Mouse (Mus musculus): Measurements from ENCODE around the gene Tmtc4. TPM values are rescaled to one million over a fixed set of nuclear protein-coding genes. Genes with fewer than 3 reads are reported as not detected.

Tmtc4 gene
- polyA plus RNA-seq, 1 experiment, result 10.6 TPM

- TF ChIP-seq FOSL1 (IDR thresholded peaks at IDR 0.05; ENCODE audit: insufficient read depth, low read length, poor library complexity, severe bottlenecking) (no peak), MYOG (IDR thresholded peaks at IDR 0.05; ENCODE audit: control insufficient read depth, extremely low read depth, insufficient read length) (no peak)
- H3ac ChIP-seq (ENCODE audit: control insufficient read depth, insufficient read length, low read depth), result no peak overlapping the region
- H3K79me3 ChIP-seq (ENCODE audit: low read depth), result no peaks in the 10 kb centered on the region
- no peaks in the 10 kb centered on the region for H3K79me2 ChIP-seq (ENCODE audit: control insufficient read depth, insufficient read depth)
- H3K27me3 ChIP-seq (ENCODE audit: control insufficient read depth, insufficient read depth, insufficient read length), result no peaks in the 10 kb centered on the region
- H3K4me3 ChIP-seq (ENCODE audit: insufficient read depth, poor library complexity, severe bottlenecking), result no peak overlapping the region
- H3K36me3 ChIP-seq (ENCODE audit: control insufficient read depth, insufficient read depth), result peaks cover 23% of the 10 kb centered on the region
Observed at GRCm38 (mm10) chr14:122973091-122973490, 10.7 kb downstream of the Tmtc4 start.

DNA sequence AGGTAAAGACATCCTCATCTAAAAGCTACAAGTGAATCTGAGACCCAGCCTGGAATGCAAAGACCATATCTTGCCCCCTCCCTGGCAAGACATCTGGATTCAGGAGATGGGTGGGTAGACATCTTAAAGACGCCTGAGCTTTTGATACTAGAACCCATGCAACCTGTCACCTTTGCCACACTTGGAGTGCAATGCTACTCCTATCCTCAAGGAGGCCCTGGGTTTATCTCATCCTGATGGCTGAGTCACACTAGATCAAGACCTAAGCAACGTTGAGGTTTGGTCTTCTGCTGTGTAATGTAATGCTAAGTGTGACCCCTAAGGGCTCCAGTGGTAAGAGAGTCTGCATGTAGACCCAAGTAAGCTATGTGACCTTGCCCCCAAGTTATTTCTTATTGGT, 15.8 kb downstream of the Tmtc4 start:
- TF ChIP-seq MYOG (IDR thresholded peaks at IDR 0.05; ENCODE audit: control insufficient read depth, extremely low read depth, insufficient read length) (no peak), CEBPB (IDR thresholded peaks at IDR 0.05; ENCODE audit: low read depth) (no peak), CTCF (IDR thresholded peaks at IDR 0.05; ENCODE audit: control insufficient read depth, insufficient read depth, insufficient read length) (no peak), MAX (IDR thresholded peaks at IDR 0.05) (no peak)
- Histone ChIP-seq H3K27me3 (ENCODE audit: control insufficient read depth, insufficient read depth, insufficient read length) (no peaks in the 10 kb centered on the region), H3K79me2 (ENCODE audit: control insufficient read depth, insufficient read depth) (no peaks in the 10 kb centered on the region), H3K4me3 (ENCODE audit: insufficient read depth, poor library complexity, severe bottlenecking) (no peak overlapping the region), H3ac (ENCODE audit: control insufficient read depth, insufficient read length, low read depth) (no peak overlapping the region), H3K79me3 (ENCODE audit: low read depth) (no peaks in the 10 kb centered on the region), H3K36me3 (ENCODE audit: control insufficient read depth, insufficient read depth) (peaks cover 31% of the 10 kb centered on the region)

DNA sequence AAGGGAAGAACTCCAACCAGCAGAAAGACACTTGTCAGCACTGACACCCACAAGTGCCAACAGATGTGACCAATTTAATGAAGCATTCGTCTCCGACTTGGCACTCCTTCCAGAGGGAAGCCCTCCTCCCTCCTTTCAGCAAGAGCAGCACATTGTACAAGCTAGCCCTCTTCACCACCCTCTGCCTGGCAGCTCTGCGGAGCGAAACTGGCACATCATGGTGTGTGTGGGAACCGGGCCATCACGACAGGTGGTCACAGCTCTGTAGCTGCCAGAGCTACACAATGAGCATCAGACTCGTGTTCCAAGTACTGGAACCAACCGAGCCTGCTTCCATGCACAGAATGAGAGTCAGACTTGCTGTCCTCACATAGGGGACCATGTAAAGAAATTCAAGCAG, 25.9 kb downstream of the Tmtc4 start:
- no peaks in the 10 kb centered on the region for H3K79me3 ChIP-seq (ENCODE audit: low read depth)
- H3K4me3 ChIP-seq (ENCODE audit: insufficient read depth, poor library complexity, severe bottlenecking), result no peak overlapping the region
- H3ac ChIP-seq (ENCODE audit: control insufficient read depth, insufficient read length, low read depth), result no peak overlapping the region
- H3K36me3 ChIP-seq (ENCODE audit: control insufficient read depth, insufficient read depth), result peaks cover 9% of the 10 kb centered on the region
- H3K79me2 ChIP-seq (ENCODE audit: control insufficient read depth, insufficient read depth), result no peaks in the 10 kb centered on the region
- TF ChIP-seq FOSL1 (IDR thresholded peaks at IDR 0.05; ENCODE audit: insufficient read depth, low read length, poor library complexity, severe bottlenecking) (no peak), MAX (IDR thresholded peaks at IDR 0.05) (no peak), CEBPB (IDR thresholded peaks at IDR 0.05; ENCODE audit: low read depth) (no peak), MYOG (IDR thresholded peaks at IDR 0.05; ENCODE audit: control insufficient read depth, extremely low read depth, insufficient read length) (no peak), CTCF (IDR thresholded peaks at IDR 0.05; ENCODE audit: control insufficient read depth, insufficient read depth, insufficient read length) (no peak), USF1 (IDR thresholded peaks at IDR 0.05; ENCODE audit: low read depth) (no peak), MYOD1 (IDR thresholded peaks at IDR 0.05; ENCODE audit: control insufficient read depth, insufficient read length, low read depth) (no peak)
- H3K27me3 ChIP-seq (ENCODE audit: control insufficient read depth, insufficient read depth, insufficient read length), result no peaks in the 10 kb centered on the region

DNA sequence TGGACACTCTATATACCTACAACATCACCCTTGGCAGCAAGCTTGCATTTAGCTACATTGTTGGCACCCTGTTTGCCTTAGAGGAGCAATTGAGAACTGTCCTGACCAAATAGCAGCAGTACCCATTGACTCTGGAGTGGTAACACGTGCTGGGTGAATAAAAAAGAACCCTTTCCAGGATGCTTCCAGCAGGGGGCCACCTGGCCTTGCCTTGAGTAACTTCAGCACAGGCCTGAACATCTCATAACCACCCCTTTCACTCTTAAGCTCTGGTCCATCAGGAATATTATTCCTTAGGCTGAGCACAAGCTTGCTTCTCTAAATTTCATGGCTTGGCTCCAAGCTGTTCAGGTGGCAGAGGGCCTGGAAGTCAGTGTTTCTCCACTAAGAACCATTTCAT, 30.5 kb downstream of the Tmtc4 start:
- H3ac ChIP-seq (ENCODE audit: control insufficient read depth, insufficient read length, low read depth), result no peak overlapping the region
- H3K4me3 ChIP-seq (ENCODE audit: insufficient read depth, poor library complexity, severe bottlenecking), result no peak overlapping the region
- H3K79me2 ChIP-seq (ENCODE audit: control insufficient read depth, insufficient read depth), result no peaks in the 10 kb centered on the region
- TF ChIP-seq CEBPB (IDR thresholded peaks at IDR 0.05; ENCODE audit: low read depth) (no peak), FOSL1 (IDR thresholded peaks at IDR 0.05; ENCODE audit: insufficient read depth, low read length, poor library complexity, severe bottlenecking) (no peak), CTCF (IDR thresholded peaks at IDR 0.05; ENCODE audit: control insufficient read depth, insufficient read depth, insufficient read length) (no peak), MYOD1 (IDR thresholded peaks at IDR 0.05; ENCODE audit: control insufficient read depth, insufficient read length, low read depth) (no peak), MAX (IDR thresholded peaks at IDR 0.05) (peak; percentile 46), MYOG (IDR thresholded peaks at IDR 0.05; ENCODE audit: control insufficient read depth, extremely low read depth, insufficient read length) (no peak), USF1 (IDR thresholded peaks at IDR 0.05; ENCODE audit: low read depth) (peak; percentile 9)
- no peaks in the 10 kb centered on the region for H3K79me3 ChIP-seq (ENCODE audit: low read depth)
- H3K27me3 ChIP-seq (ENCODE audit: control insufficient read depth, insufficient read depth, insufficient read length), result no peaks in the 10 kb centered on the region
- peaks cover 12% of the 10 kb centered on the region for H3K36me3 ChIP-seq (ENCODE audit: control insufficient read depth, insufficient read depth)

DNA sequence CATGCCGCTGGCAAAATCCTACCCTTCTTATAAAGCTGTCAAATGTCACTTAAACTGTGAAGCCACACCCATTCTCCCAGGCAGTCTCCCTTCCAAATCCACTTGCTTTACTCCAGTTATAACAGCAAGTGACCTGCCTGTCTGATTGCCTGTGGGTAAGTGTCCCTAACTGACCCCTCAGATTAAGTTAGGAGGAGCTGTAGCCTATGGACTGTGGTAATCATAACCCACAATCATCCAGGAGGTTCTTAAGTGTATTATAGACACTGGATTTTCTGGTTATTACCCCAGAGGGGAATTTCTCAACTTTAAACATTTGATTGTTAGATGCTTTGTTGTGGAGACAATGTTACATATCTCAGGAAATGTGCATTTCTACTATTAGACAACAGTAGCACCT, 31.3 kb downstream of the Tmtc4 start:
- TF ChIP-seq CEBPB (IDR thresholded peaks at IDR 0.05; ENCODE audit: low read depth) (no peak), MYOD1 (IDR thresholded peaks at IDR 0.05; ENCODE audit: control insufficient read depth, insufficient read length, low read depth) (no peak), USF1 (IDR thresholded peaks at IDR 0.05; ENCODE audit: low read depth) (no peak), MAX (IDR thresholded peaks at IDR 0.05) (no peak), CTCF (IDR thresholded peaks at IDR 0.05; ENCODE audit: control insufficient read depth, insufficient read depth, insufficient read length) (no peak), FOSL1 (IDR thresholded peaks at IDR 0.05; ENCODE audit: insufficient read depth, low read length, poor library complexity, severe bottlenecking) (no peak), MYOG (IDR thresholded peaks at IDR 0.05; ENCODE audit: control insufficient read depth, extremely low read depth, insufficient read length) (no peak)
- H3K79me2 ChIP-seq (ENCODE audit: control insufficient read depth, insufficient read depth), result no peaks in the 10 kb centered on the region
- H3K79me3 ChIP-seq (ENCODE audit: low read depth), result no peaks in the 10 kb centered on the region
- no peak overlapping the region for H3ac ChIP-seq (ENCODE audit: control insufficient read depth, insufficient read length, low read depth)
- peaks cover 10% of the 10 kb centered on the region for H3K36me3 ChIP-seq (ENCODE audit: control insufficient read depth, insufficient read depth)
- H3K27me3 ChIP-seq (ENCODE audit: control insufficient read depth, insufficient read depth, insufficient read length), result no peaks in the 10 kb centered on the region
- no peak overlapping the region for H3K4me3 ChIP-seq (ENCODE audit: insufficient read depth, poor library complexity, severe bottlenecking)

GRCm38 (mm10) chr14:122951676-122952445, 32.0 kb downstream of the Tmtc4 start:
- H3K4me3 ChIP-seq (ENCODE audit: insufficient read depth, poor library complexity, severe bottlenecking), result no peak overlapping the region
- peaks cover 10% of the 10 kb centered on the region for H3K36me3 ChIP-seq (ENCODE audit: control insufficient read depth, insufficient read depth)
- H3K79me3 ChIP-seq (ENCODE audit: low read depth), result no peaks in the 10 kb centered on the region
- H3K79me2 ChIP-seq (ENCODE audit: control insufficient read depth, insufficient read depth), result no peaks in the 10 kb centered on the region
- H3ac ChIP-seq (ENCODE audit: control insufficient read depth, insufficient read length, low read depth), result no peak overlapping the region
- no peak for TF ChIP-seq USF1 (IDR thresholded peaks at IDR 0.05; ENCODE audit: low read depth)
- no peak for TF ChIP-seq MAX (IDR thresholded peaks at IDR 0.05)
- no peak for TF ChIP-seq MYOD1 (IDR thresholded peaks at IDR 0.05; ENCODE audit: control insufficient read depth, insufficient read length, low read depth)
- no peak for TF ChIP-seq CTCF (IDR thresholded peaks at IDR 0.05; ENCODE audit: control insufficient read depth, insufficient read depth, insufficient read length)
- TF ChIP-seq CEBPB (IDR thresholded peaks at IDR 0.05; ENCODE audit: low read depth), result no peak
- TF ChIP-seq MYOG (IDR thresholded peaks at IDR 0.05; ENCODE audit: control insufficient read depth, extremely low read depth, insufficient read length), result no peak
- no peak for TF ChIP-seq FOSL1 (IDR thresholded peaks at IDR 0.05; ENCODE audit: insufficient read depth, low read length, poor library complexity, severe bottlenecking)
- H3K27me3 ChIP-seq (ENCODE audit: control insufficient read depth, insufficient read depth, insufficient read length), result no peaks in the 10 kb centered on the region

All from C2C12 (cell line).